Mouse (Mus musculus): Measurements from ENCODE around the gene Phf11d. TPM values are rescaled to one million over a fixed set of nuclear protein-coding genes. Genes with fewer than 3 reads are reported as not detected.

Gene Phf11d
- 27.5 TPM for polyA plus RNA-seq (2014; fragmentation: Illumina TruSeq; extraction: RNeasy Lipid Tissue Mini Kit (QIAGEN cat#74804); ENCODE audit: low read depth, low replicate concordance)

GRCm38 (mm10) chr14:59365244-59365644, at the start of gene Phf11d:
TSS of gene Phf11d (minus strand) at chr14:59365470.

DNA sequence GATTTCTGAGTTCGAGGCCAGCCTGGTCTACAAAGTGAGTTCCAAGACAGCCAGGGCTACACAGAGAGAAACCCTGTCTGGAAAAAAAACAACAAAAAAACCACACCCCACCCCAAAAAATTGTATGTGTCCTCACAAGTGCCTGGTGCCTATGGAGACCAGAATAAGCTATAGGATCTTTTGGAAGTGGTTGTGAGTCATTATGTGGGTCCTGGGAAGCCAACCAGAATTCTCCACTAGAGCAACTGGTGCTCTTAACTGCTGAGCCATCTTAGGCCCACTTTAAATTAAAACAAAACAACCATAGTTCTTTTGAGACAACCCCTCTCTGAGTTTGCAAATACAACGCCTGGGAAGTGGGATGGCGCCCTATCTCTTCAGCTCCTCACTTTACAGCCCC, 30.0 kb upstream of the Phf11d start, which contains the start of gene Phf11c:
Gene Phf11c, minus strand, starts transcription at position 101 of the 400 bp plus-strand sequence.

DNA sequence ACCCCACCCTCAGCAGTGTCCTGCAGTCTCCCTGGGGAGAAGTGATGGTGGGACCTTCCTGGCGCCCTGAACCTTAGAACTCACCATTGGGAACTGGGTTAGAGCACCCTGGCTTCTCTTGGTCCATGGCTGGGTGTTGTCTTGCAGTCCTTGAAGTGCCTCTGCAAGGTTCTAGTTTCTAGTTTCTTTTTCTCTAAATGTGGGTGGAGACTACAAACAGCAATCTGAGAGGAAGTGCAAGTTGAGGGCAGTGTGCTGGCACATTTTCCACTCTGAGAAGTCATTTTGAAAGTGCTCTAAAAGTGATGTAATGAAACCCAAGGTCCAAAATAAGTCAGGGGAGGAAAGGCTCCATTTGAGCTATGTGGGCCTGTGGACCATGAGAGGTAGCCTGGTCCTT, 24.1 kb downstream of the Phf11d start, which contains the start of gene Phf11b:
Gene Phf11b, minus strand, starts transcription at position 163 of the 400 bp plus-strand sequence.

Other genes starting within 250 kb of the Phf11d start
- gene 1700129C05Rik, start 222.6 kb downstream of the Phf11d start, polyA plus RNA-seq (2014; fragmentation: Illumina TruSeq; extraction: RNeasy Lipid Tissue Mini Kit (QIAGEN cat#74804); ENCODE audit: low read depth, low replicate concordance): not detected
- gene Gm5142, start 186.7 kb downstream of the Phf11d start, polyA plus RNA-seq (2014; fragmentation: Illumina TruSeq; extraction: RNeasy Lipid Tissue Mini Kit (QIAGEN cat#74804); ENCODE audit: low read depth, low replicate concordance): not detected
- gene Rcbtb1, start 164.3 kb downstream of the Phf11d start, polyA plus RNA-seq (2014; fragmentation: Illumina TruSeq; extraction: RNeasy Lipid Tissue Mini Kit (QIAGEN cat#74804); ENCODE audit: low read depth, low replicate concordance): 70.7 TPM
- gene Gm6904, start 105.3 kb downstream of the Phf11d start, polyA plus RNA-seq (2014; fragmentation: Illumina TruSeq; extraction: RNeasy Lipid Tissue Mini Kit (QIAGEN cat#74804); ENCODE audit: low read depth, low replicate concordance): not detected
- gene Phf11a, start 67.9 kb downstream of the Phf11d start, polyA plus RNA-seq (2014; fragmentation: Illumina TruSeq; extraction: RNeasy Lipid Tissue Mini Kit (QIAGEN cat#74804); ENCODE audit: low read depth, low replicate concordance): 1.8 TPM
- 14.3 TPM for gene Phf11b, start 24.1 kb downstream of the Phf11d start, polyA plus RNA-seq (2014; fragmentation: Illumina TruSeq; extraction: RNeasy Lipid Tissue Mini Kit (QIAGEN cat#74804); ENCODE audit: low read depth, low replicate concordance)
- 6.0 TPM for gene Phf11c, start 29.9 kb upstream of the Phf11d start, polyA plus RNA-seq (2014; fragmentation: Illumina TruSeq; extraction: RNeasy Lipid Tissue Mini Kit (QIAGEN cat#74804); ENCODE audit: low read depth, low replicate concordance)
- 23.9 TPM for gene Setdb2, start 75.4 kb upstream of the Phf11d start, polyA plus RNA-seq (2014; fragmentation: Illumina TruSeq; extraction: RNeasy Lipid Tissue Mini Kit (QIAGEN cat#74804); ENCODE audit: low read depth, low replicate concordance)
- gene Cab39l, start 75.5 kb upstream of the Phf11d start, polyA plus RNA-seq (2014; fragmentation: Illumina TruSeq; extraction: RNeasy Lipid Tissue Mini Kit (QIAGEN cat#74804); ENCODE audit: low read depth, low replicate concordance): 103 TPM
- gene Cdadc1, start 232.5 kb upstream of the Phf11d start, polyA plus RNA-seq (2014; fragmentation: Illumina TruSeq; extraction: RNeasy Lipid Tissue Mini Kit (QIAGEN cat#74804); ENCODE audit: low read depth, low replicate concordance): 77.4 TPM